Mouse (Mus musculus) hindbrain, embryonic 14.5 days (tissue): ENCODE measurements around the gene Bcat1. TPM values are rescaled to one million over a fixed set of nuclear protein-coding genes. Genes with fewer than 3 reads are reported as not detected.

Source experiments
- ATAC-seq: fragments of 200-750 bp; cut with Nextera tagmentation; 2 replicates; pipeline ENCODE4 v1.8.0; 2017; ENCODE audit warnings: moderate number of reproducible peaks, mild to moderate bottlenecking, moderate TSS enrichment, moderate library complexity; ENCODE audit not compliant: low FRiP score
- DNase-seq: peaks from one replicate; pipeline ENCODE4 v3.0.0-alpha.2; 2015; ENCODE audit warnings: low spot score
- H3K27ac ChIP-seq: fragments of 300-500 bp; sonication (generic); 2 replicates; pipeline ENCODE4 v1.5.1; 2014; ENCODE audit warnings: mild to moderate bottlenecking, moderate library complexity
- H3K27me3 ChIP-seq: fragments of 300-500 bp; sonication (generic); 2 replicates; pipeline ENCODE4 v1.6.1; 2014; ENCODE audit warnings: mild to moderate bottlenecking, low read length, mixed read lengths; ENCODE audit not compliant: control insufficient read depth, insufficient read depth
- H3K36me3 ChIP-seq: fragments of 300-500 bp; sonication (generic); replicated peaks from 2 replicates; pipeline ENCODE4 v1.6.1; 2014; ENCODE audit not compliant: control insufficient read depth, insufficient read depth
- H3K4me1 ChIP-seq: fragments of 300-500 bp; sonication (generic); replicated peaks from 2 replicates; pipeline ENCODE4 v1.6.1; 2014; ENCODE audit warnings: antibody characterized with exemption, low read length, mixed read lengths; ENCODE audit not compliant: control insufficient read depth, insufficient read depth
- H3K4me2 ChIP-seq: fragments of 300-500 bp; sonication (generic); replicated peaks from 2 replicates; pipeline ENCODE4 v1.6.1; 2014; ENCODE audit warnings: mild to moderate bottlenecking, moderate library complexity
- H3K4me3 ChIP-seq: fragments of 300-500 bp; sonication (generic); replicated peaks from 2 replicates; pipeline ENCODE4 v1.5.1; 2014; ENCODE audit warnings: mild to moderate bottlenecking, low read length
- H3K9ac ChIP-seq: fragments of 300-500 bp; sonication (generic); 2 replicates; pipeline ENCODE4 v1.6.1; 2014
- H3K9me3 ChIP-seq: fragments of 300-500 bp; sonication (generic); 2 replicates; pipeline ENCODE4 v1.6.1; 2016; ENCODE audit warnings: low read length; ENCODE audit not compliant: control insufficient read depth
- WGBS: fragments of 180-500 bp; shearing (Covaris S2); extraction: QIAGEN DNeasy Blood & Tissue Kit; methylation state at CpG from one replicate; pipeline ENCODE4 v1.1.7; 2014; 5-methylcytosine and 5-hydroxymethylcytosine counted together
- polyA plus RNA-seq: library from polyadenylated mRNA; unstranded; fragments of >200 nt; fragmentation: Nextera tagmentation; extraction: Ambion mirVana; gene quantifications from 2 replicates; pipeline ENCODE4 v1.2.1, GENCODE M21; 2014

The Bcat1 gene
- polyA plus RNA-seq, 1 experiment from 2014 or later, result 101 TPM

GRCm38 (mm10) chr6:145079087-145079759, 3.2 kb upstream of the Bcat1 start:
- Histone ChIP-seq H3K4me3 (no peak overlapping the region), H3K4me1 (0 out of 2 replicates have a peak, but pooled peaks cover 3% of the 10 kb centered on the region), H3K9me3 (no peaks in the 10 kb centered on the region), H3K9ac (no peak overlapping the region), H3K4me2 (no peak overlapping the region), H3K27ac (no peak overlapping the region), H3K27me3 (no peaks in the 10 kb centered on the region), H3K36me3 (no peaks in the 10 kb centered on the region)
- ATAC-seq (no peak), DNase-seq (no peak)
- 77% methylated on average over 8 of the region's 9 CpGs for WGBS

- Histone ChIP-seq H3K4me3 (peak overlapping the region; percentile 38), H3K9ac (peak overlapping the region; percentile 51; the same call in 1 of the 2 replicates), H3K27ac (no peak overlapping the region), H3K4me2 (peak overlapping the region; percentile 74), H3K4me1 (0 out of 2 replicates have a peak, but pooled peaks cover 3% of the 10 kb centered on the region), H3K36me3 (no peaks in the 10 kb centered on the region), H3K27me3 (no peaks in the 10 kb centered on the region), H3K9me3 (no peaks in the 10 kb centered on the region)
- 8% methylated on average over 9 of the region's 9 CpGs for WGBS
- no peak for DNase-seq
- no peak for ATAC-seq
These were observed 302 bp upstream of the Bcat1 start for GRCm38 (mm10) chr6:145076286-145076685.

- H3K4me1 ChIP-seq, result 0 out of 2 replicates have a peak, but pooled peaks cover 3% of the 10 kb centered on the region
- H3K9me3 ChIP-seq, result no peaks in the 10 kb centered on the region
- no peak overlapping the region for H3K27ac ChIP-seq
- ATAC-seq (peak; percentile 68; the same call in 1 of the 2 replicates), DNase-seq (peak; percentile 26)
- H3K4me2 ChIP-seq, result peak overlapping the region; percentile 74
- under 1% methylated on average over 20 of the region's 20 CpGs for WGBS
- no peaks in the 10 kb centered on the region for H3K27me3 ChIP-seq
- peak overlapping the region; percentile 51 for H3K9ac ChIP-seq
- peak overlapping the region; percentile 38 for H3K4me3 ChIP-seq
- no peaks in the 10 kb centered on the region for H3K36me3 ChIP-seq
These were observed 866 bp downstream of the Bcat1 start for GRCm38 (mm10) chr6:145075088-145075547.

- Histone ChIP-seq H3K27me3 (no peaks in the 10 kb centered on the region), H3K9me3 (no peaks in the 10 kb centered on the region), H3K36me3 (no peaks in the 10 kb centered on the region), H3K27ac (no peak overlapping the region), H3K4me3 (no peak overlapping the region), H3K4me2 (peak overlapping the region; percentile 74), H3K9ac (no peak overlapping the region), H3K4me1 (0 out of 2 replicates have a peak, but pooled peaks cover 3% of the 10 kb centered on the region)
- no peak for DNase-seq
- no peak for ATAC-seq
These were observed 1.5 kb downstream of the Bcat1 start for GRCm38 (mm10) chr6:145074461-145074860.

GRCm38 (mm10) chr6:145069921-145070320, 6.1 kb downstream of the Bcat1 start:
- Histone ChIP-seq H3K4me2 (no peak overlapping the region), H3K4me3 (no peak overlapping the region), H3K4me1 (0 out of 2 replicates have a peak, but pooled peaks cover 1% of the 10 kb centered on the region), H3K9me3 (no peaks in the 10 kb centered on the region), H3K36me3 (no peaks in the 10 kb centered on the region), H3K27ac (no peak overlapping the region), H3K9ac (no peak overlapping the region), H3K27me3 (no peaks in the 10 kb centered on the region)
- WGBS, result 91% methylated on average over 2 of the region's 2 CpGs
- ATAC-seq, result no peak
- DNase-seq, result no peak

GRCm38 (mm10) chr6:145069397-145069796, 6.6 kb downstream of the Bcat1 start:
- Histone ChIP-seq H3K27me3 (no peaks in the 10 kb centered on the region), H3K9me3 (no peaks in the 10 kb centered on the region), H3K4me2 (no peak overlapping the region), H3K36me3 (no peaks in the 10 kb centered on the region), H3K27ac (no peak overlapping the region), H3K9ac (no peak overlapping the region), H3K4me1 (no peaks in the 10 kb centered on the region), H3K4me3 (no peak overlapping the region)
- WGBS, result 95% methylated on average over 7 of the region's 7 CpGs
- ATAC-seq (no peak), DNase-seq (no peak)

- DNase-seq (no peak), ATAC-seq (no peak)
- no peaks in the 10 kb centered on the region for H3K9me3 ChIP-seq
- WGBS, result 84% methylated on average over 8 of the region's 8 CpGs
- no peaks in the 10 kb centered on the region for H3K4me1 ChIP-seq
- no peaks in the 10 kb centered on the region for H3K27me3 ChIP-seq
- no peak overlapping the region for H3K4me3 ChIP-seq
- H3K9ac ChIP-seq, result no peak overlapping the region
- H3K36me3 ChIP-seq, result no peaks in the 10 kb centered on the region
- H3K27ac ChIP-seq, result no peak overlapping the region
- H3K4me2 ChIP-seq, result no peak overlapping the region
These were observed 8.3 kb downstream of the Bcat1 start for GRCm38 (mm10) chr6:145067679-145068078.

GRCm38 (mm10) chr6:145066416-145066815, 9.6 kb downstream of the Bcat1 start:
- H3K36me3 ChIP-seq, result no peaks in the 10 kb centered on the region
- WGBS, result 88% methylated on average over 6 of the region's 6 CpGs
- H3K9ac ChIP-seq, result no peak overlapping the region
- H3K27me3 ChIP-seq, result no peaks in the 10 kb centered on the region
- no peaks in the 10 kb centered on the region for H3K9me3 ChIP-seq
- H3K4me1 ChIP-seq, result no peaks in the 10 kb centered on the region
- H3K4me2 ChIP-seq, result no peak overlapping the region
- no peak for DNase-seq
- ATAC-seq, result no peak
- no peak overlapping the region for H3K27ac ChIP-seq
- no peak overlapping the region for H3K4me3 ChIP-seq

GRCm38 (mm10) chr6:145065301-145065845, 10.6 kb downstream of the Bcat1 start:
- H3K4me1 ChIP-seq, result no peaks in the 10 kb centered on the region
- H3K27ac ChIP-seq, result no peak overlapping the region
- no peak overlapping the region for H3K4me2 ChIP-seq
- H3K9me3 ChIP-seq, result no peaks in the 10 kb centered on the region
- no peaks in the 10 kb centered on the region for H3K36me3 ChIP-seq
- H3K9ac ChIP-seq, result no peak overlapping the region
- ATAC-seq (no peak), DNase-seq (no peak)
- no peak overlapping the region for H3K4me3 ChIP-seq
- H3K27me3 ChIP-seq, result no peaks in the 10 kb centered on the region
- WGBS, result 92% methylated on average over 4 of the region's 4 CpGs
